Mouse (Mus musculus) megakaryocyte, embryonic 14.5 days (primary cell): Measurements from ENCODE around the gene Phf23.

ENCODE experiments used
- FLI1 ChIP-seq: IDR thresholded peaks from 2 replicates; pipeline ENCODE4 v1.6.1; 2012; ENCODE audit warnings: low read length, inconsistent platforms, mixed read lengths
- GATA1 ChIP-seq: IDR thresholded peaks from 3 replicates; pipeline ENCODE4 v1.6.1; 2012; ENCODE audit warnings: mixed read lengths, low read length, inconsistent platforms, borderline replicate concordance

DNA sequence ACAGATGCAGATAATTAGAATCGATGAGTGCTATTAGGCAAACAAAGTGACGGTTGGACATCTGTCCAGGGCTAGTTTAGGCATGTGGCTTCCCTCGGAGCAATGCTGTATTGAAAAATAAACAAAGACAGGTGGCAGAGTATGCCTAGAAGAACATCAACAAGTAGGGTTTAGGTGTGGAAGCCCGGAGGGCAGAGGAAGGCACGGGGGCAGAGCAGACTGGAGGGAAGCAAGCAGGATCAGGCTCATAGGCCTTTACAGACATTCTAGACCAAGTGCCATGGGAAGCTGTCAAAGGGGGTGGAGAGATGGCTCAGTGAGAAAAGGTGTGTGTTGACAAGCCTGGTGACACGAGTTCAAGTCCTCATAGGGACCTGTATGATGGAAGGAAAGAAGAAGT, 53.8 kb downstream of the Phf23 start:
- TF ChIP-seq FLI1 (no peak), GATA1 (no peak)
